Mouse (Mus musculus) ES-E14 (cell line): ENCODE data around the gene Rfx4. TPM values are rescaled to one million over a fixed set of nuclear protein-coding genes. Genes with fewer than 3 reads are reported as not detected.

Experiments
- DNase-seq: peaks from one replicate; pipeline ENCODE4 v3.0.0-alpha.2; 2013; ENCODE audit warnings: low read depth, low spot score
- H3K27ac ChIP-seq: 2 replicates; pipeline ENCODE4 v1.5.1; 2012; ENCODE audit warnings: low read depth, mild to moderate bottlenecking, low read length, moderate library complexity, mixed read lengths; ENCODE audit not compliant: poor library complexity, insufficient read depth, severe bottlenecking
- H3K36me3 ChIP-seq: 2 replicates; pipeline ENCODE4 v1.6.1; 2012; ENCODE audit warnings: mild to moderate bottlenecking, low read length, moderate library complexity, mixed read lengths; ENCODE audit not compliant: control insufficient read depth, poor library complexity, insufficient read depth, severe bottlenecking
- H3K4me1 ChIP-seq, 2 experiments: fragments of 150-350 bp in 1 of 2; sonication (generic) in 1 of 2; 2 replicates each; pipeline ENCODE4 v1.6.1; 2012; ENCODE audit warnings: low read length in 2 of 2, mild to moderate bottlenecking in 1 of 2, mixed read lengths in 1 of 2; ENCODE audit not compliant: control insufficient read depth in 2 of 2, insufficient read depth in 2 of 2, poor library complexity in 1 of 2
- H3K4me3 ChIP-seq, 2 experiments: fragments of 150-350 bp in 1 of 2; sonication (generic) in 1 of 2; 2 replicates each; pipeline ENCODE4 v1.5.1; 2012; ENCODE audit warnings: low read length in 2 of 2, low read depth in 1 of 2, mild to moderate bottlenecking in 1 of 2, mixed read lengths in 1 of 2; ENCODE audit not compliant: insufficient read depth in 1 of 2, poor library complexity in 1 of 2, severe bottlenecking in 1 of 2
- H3K9ac ChIP-seq: 2 replicates; pipeline ENCODE4 v1.6.1; 2012; ENCODE audit warnings: low read depth, mild to moderate bottlenecking, low read length, mixed read lengths; ENCODE audit not compliant: poor library complexity, insufficient read depth, severe bottlenecking
- H3K9me3 ChIP-seq: fragments of 150-350 bp; sonication (generic); 2 replicates; pipeline ENCODE4 v1.6.1; 2012; ENCODE audit warnings: low read depth, mild to moderate bottlenecking, low read length; ENCODE audit not compliant: control insufficient read depth, insufficient read depth
- CHD2 ChIP-seq: IDR thresholded peaks from 2 replicates; pipeline ENCODE4 v1.6.1; 2014; ENCODE audit warnings: mild to moderate bottlenecking, low read depth, low read length, inconsistent platforms
- HCFC1 ChIP-seq: IDR thresholded peaks from 2 replicates; pipeline ENCODE4 v1.6.1; 2012; ENCODE audit warnings: low read length, inconsistent platforms, borderline replicate concordance; ENCODE audit not compliant: insufficient read depth
- MAFK ChIP-seq: IDR thresholded peaks from 2 replicates; pipeline ENCODE4 v1.6.1; 2014; ENCODE audit warnings: mild to moderate bottlenecking, low read depth, low read length, inconsistent platforms; ENCODE audit not compliant: insufficient read depth
- ZC3H11A ChIP-seq: IDR thresholded peaks from 2 replicates; pipeline ENCODE4 v1.6.1; 2012; ENCODE audit warnings: low read depth, mild to moderate bottlenecking, inconsistent platforms, low read length, borderline replicate concordance
- ZNF384 ChIP-seq: IDR thresholded peaks from 2 replicates; pipeline ENCODE4 v1.6.1; 2012; ENCODE audit warnings: low read depth, low read length, inconsistent platforms
- in situ Hi-C, 2 experiments: fragments of 600-800 bp; cut with MboI; formaldehyde crosslinking; loops; one replicate each; pipeline ENCODE4 v1.15.1; 2025; ENCODE audit warnings: low sequenced_read_pairs in 2 of 2, inconsistent platforms in 1 of 2; ENCODE audit not compliant: unreplicated experiment in 2 of 2
- total RNA-seq: library from RNA; depleted of rRNA; stranded (reverse); fragments of 300-350 nt; gene quantifications from 2 replicates; pipeline ENCODE4 v1.2.3, GENCODE M21; 2012

Gene Rfx4
- total RNA-seq, 1 experiment = 0.85 TPM

- in situ Hi-C loops = no loop called here
Observed at GRCm38 (mm10) chr10:84820230-84820629, 64.4 kb downstream of the Rfx4 start.

GRCm38 (mm10) chr10:84822741-84823151, 66.9 kb downstream of the Rfx4 start:
- no peak overlapping the region for H3K9ac ChIP-seq
- in situ Hi-C loops = no loop called here
- no peak for DNase-seq
- H3K4me3 ChIP-seq = no peak overlapping the region
- H3K4me1 ChIP-seq = peaks cover 0 to 2% of the 10 kb centered on the region in 2 experiments; a peak in 1 of 4 replicates
- H3K27ac ChIP-seq = no peak overlapping the region
- no peaks in the 10 kb centered on the region for H3K9me3 ChIP-seq
- TF ChIP-seq HCFC1 (no peak), ZC3H11A (no peak), CHD2 (no peak), ZNF384 (no peak), MAFK (no peak)
- H3K36me3 ChIP-seq = no peaks in the 10 kb centered on the region

More at GRCm38 (mm10) chr10:84820230-84820629, 64.4 kb downstream of the Rfx4 start:
- H3K27ac ChIP-seq = no peak overlapping the region
- H3K36me3 ChIP-seq = no peaks in the 10 kb centered on the region
- TF ChIP-seq CHD2 = no peak
- TF ChIP-seq ZNF384 = no peak
- no peak for TF ChIP-seq MAFK
- no peak for TF ChIP-seq ZC3H11A
- no peak overlapping the region for H3K9ac ChIP-seq
- H3K4me1 ChIP-seq = peaks cover 0 to 2% of the 10 kb centered on the region in 2 experiments; a peak in 1 of 4 replicates
- no peaks in the 10 kb centered on the region for H3K9me3 ChIP-seq
- no peak overlapping the region for H3K4me3 ChIP-seq
- no peak for DNase-seq

- TF ChIP-seq HCFC1 = no peak
- no peak for TF ChIP-seq ZC3H11A
- Histone ChIP-seq H3K4me3 (no peak overlapping the region), H3K27ac (no peak overlapping the region), H3K4me1 (peaks cover 0 to 2% of the 10 kb centered on the region in 2 experiments; a peak in 1 of 4 replicates), H3K9ac (no peak overlapping the region), H3K36me3 (no peaks in the 10 kb centered on the region), H3K9me3 (no peaks in the 10 kb centered on the region)
- no peak for DNase-seq
- in situ Hi-C loops = no loop called here
Observed at GRCm38 (mm10) chr10:84823621-84824020, 67.8 kb downstream of the Rfx4 start.

- H3K27ac ChIP-seq = no peak overlapping the region
- no peak overlapping the region for H3K9ac ChIP-seq
- TF ChIP-seq ZC3H11A (no peak), HCFC1 (no peak), CHD2 (no peak), ZNF384 (no peak), MAFK (no peak)
- no peaks in the 10 kb centered on the region; a peak in 1 of 4 replicates for H3K4me1 ChIP-seq
- no peak for DNase-seq
- in situ Hi-C loops = no loop called here
- no peak overlapping the region for H3K4me3 ChIP-seq
- no peaks in the 10 kb centered on the region for H3K36me3 ChIP-seq
- H3K9me3 ChIP-seq = no peaks in the 10 kb centered on the region
Observed at GRCm38 (mm10) chr10:84829009-84829408, 73.1 kb downstream of the Rfx4 start.

GRCm38 (mm10) chr10:84835596-84835995, 79.7 kb downstream of the Rfx4 start:
- Histone ChIP-seq H3K4me3 (no peak overlapping the region), H3K9ac (no peak overlapping the region), H3K27ac (no peak overlapping the region), H3K36me3 (no peaks in the 10 kb centered on the region), H3K4me1 (peaks cover 3 to 29% of the 10 kb centered on the region in 2 experiments; a peak in 3 of 4 replicates), H3K9me3 (no peaks in the 10 kb centered on the region)
- DNase-seq = no peak
- in situ Hi-C loops = no loop called here
- TF ChIP-seq CHD2 = no peak
- no peak for TF ChIP-seq ZNF384
- no peak for TF ChIP-seq HCFC1
- TF ChIP-seq MAFK = no peak
- no peak for TF ChIP-seq ZC3H11A
